Mouse (Mus musculus): ENCODE results near the gene Cib2. TPM values are rescaled to one million over a fixed set of nuclear protein-coding genes. Genes with fewer than 3 reads are reported as not detected.

Gene Cib2
- polyA plus RNA-seq (2017; shearing (Covaris generic)), result 0.35 TPM

DNA sequence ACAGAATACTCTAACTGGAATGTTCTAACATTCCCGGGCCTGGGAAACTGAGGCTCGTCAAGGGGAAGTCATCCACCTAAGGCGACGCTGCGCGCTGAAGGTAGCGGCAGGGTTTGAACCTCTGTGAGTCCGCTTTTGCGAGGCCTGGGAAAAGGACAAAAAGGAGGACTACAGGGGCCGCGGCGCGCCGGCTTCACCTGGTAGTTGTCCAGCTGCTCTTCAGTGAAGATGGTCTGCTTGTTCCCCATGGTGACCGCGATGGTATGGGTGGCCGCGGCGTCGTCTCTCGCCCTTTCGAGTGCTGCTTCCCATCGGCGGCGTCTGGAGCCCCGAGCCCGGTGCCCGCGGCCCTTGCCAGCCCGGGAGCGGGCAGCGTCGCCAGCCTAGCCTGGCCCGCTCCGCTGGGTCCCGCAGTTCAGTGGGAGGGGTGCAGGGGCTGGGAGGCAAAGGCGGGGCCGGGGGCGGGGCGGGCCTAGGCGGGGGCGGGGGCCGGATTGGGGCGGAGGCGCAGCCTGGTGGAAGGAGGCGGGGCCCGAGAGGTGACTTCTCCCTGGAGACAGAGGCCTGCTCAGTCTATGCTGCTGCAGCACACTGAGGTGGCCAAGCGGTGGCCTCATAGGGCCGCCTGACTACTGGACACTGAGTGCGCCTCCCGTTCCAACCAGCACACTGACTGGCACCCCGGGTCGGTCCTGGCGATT lies at the start of gene Cib2:
Cib2 (minus strand) TSS at position 448 of the 701 bp plus-strand sequence.

DNA sequence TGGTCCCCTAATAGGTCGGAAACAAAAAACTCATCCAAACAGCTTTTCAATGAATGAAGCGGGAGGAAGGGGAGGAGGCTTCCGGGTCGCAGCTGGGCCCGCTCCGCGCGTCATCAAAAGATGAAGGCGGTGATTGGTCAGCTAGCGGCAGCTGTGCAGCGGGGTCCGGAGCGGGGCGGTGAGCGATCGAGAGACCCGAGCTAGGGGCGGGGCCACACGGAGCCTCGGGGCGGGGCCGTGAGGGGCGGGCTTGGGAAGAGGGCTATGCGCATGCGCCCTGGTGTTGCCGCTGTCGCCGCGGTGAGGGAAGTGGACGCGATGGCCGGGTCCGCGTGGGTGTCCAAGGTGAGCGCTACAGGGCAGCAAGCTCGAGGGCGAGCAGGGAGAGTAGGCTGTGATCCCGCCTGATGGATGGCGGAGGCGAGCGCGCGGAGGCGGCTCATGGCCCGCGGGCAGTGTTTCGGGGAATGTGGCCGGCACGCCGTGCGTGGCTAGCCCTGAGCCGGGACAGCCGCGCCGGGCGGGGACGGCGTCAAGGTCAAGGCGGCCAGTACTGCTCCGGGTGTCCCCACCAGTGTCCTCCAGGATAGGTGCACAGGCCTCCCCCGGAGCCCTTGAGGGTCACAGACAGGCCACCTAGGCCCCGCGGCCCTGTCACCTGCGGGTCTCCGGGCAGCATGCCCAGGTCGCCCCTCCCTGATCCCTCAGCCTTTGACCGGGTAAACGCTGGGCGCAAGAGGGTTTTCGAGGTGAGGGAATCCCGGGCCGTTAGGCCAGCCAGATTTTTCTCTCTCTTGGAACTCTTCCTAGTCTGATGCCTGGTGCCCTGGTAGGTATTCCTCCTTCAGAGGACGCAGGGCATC lies 26.4 kb upstream of the Cib2 start, which contains the start of gene Idh3a:
Idh3a (plus strand) TSS at position 136 of the 863 bp plus-strand sequence.

DNA sequence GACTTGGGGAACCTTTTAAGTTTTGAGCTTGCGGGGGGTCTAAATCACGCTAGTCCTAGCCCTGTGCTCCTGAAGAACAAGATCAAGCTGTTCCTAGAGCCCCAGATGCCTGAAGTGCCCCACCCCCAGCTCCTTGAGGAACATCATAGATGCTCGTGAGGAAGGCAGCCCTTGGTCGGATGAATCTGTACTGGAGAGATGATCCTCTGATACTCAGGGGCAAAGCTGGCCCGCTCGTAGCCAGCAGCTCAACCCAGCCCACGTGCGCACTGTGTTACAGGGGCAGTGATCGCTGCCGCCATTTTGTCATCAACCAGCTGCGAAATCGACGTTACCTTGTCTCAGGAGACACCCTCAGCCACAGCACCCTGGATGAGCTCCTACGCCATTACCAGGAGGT lies 21.3 kb downstream of the Cib2 start, which contains the start of gene Sh2d7:
Sh2d7 (plus strand) TSS at position 301 of the 400 bp plus-strand sequence.

GRCm38 (mm10) chr9:54501453-54502110 lies 58.4 kb downstream of the Cib2 start, which contains the start of gene Dmxl2:
TSS of gene Dmxl2 (minus strand) at chr9:54501626.

Other genes with a start within 250 kb of the Cib2 start
- 0.37 TPM for gene Dmxl2, start 58.6 kb downstream of the Cib2 start, polyA plus RNA-seq (2017; shearing (Covaris generic))
- not detected for gene Sh2d7, start 21.2 kb downstream of the Cib2 start, polyA plus RNA-seq (2017; shearing (Covaris generic))
- 90.5 TPM for gene Idh3a, start 26.1 kb upstream of the Cib2 start, polyA plus RNA-seq (2017; shearing (Covaris generic))
- gene Acsbg1, start 101.7 kb upstream of the Cib2 start, polyA plus RNA-seq (2017; shearing (Covaris generic)), result 19.6 TPM
- 58.2 TPM for gene Dnaja4, start 138.7 kb upstream of the Cib2 start, polyA plus RNA-seq (2017; shearing (Covaris generic))
- gene Wdr61, start 174.3 kb upstream of the Cib2 start, polyA plus RNA-seq (2017; shearing (Covaris generic)), result 58.7 TPM
- gene Crabp1, start 204.5 kb upstream of the Cib2 start, polyA plus RNA-seq (2017; shearing (Covaris generic)), result not detected